Mouse (Mus musculus) MEL-GATA-1-ER (cell line): ENCODE results near the gene Atxn1.

Source experiments
- DNase-seq: peaks from one replicate; pipeline ENCODE4 v3.0.0-alpha.2; 2012; ENCODE audit warnings: low read depth; ENCODE audit errors: extremely low read depth

The Atxn1 gene

GRCm38 (mm10) chr13:45902457-45902856 is 62.4 kb downstream of the Atxn1 start:
- no peak for DNase-seq

- no peak for DNase-seq
Measured at GRCm38 (mm10) chr13:45900776-45901175, 64.0 kb downstream of the Atxn1 start.

GRCm38 (mm10) chr13:45897571-45897970 is 67.2 kb downstream of the Atxn1 start:
- DNase-seq: no peak

GRCm38 (mm10) chr13:45894760-45895159 is 70.0 kb downstream of the Atxn1 start:
- no peak for DNase-seq

- DNase-seq: no peak
Measured at GRCm38 (mm10) chr13:45894234-45894633, 70.6 kb downstream of the Atxn1 start.

- no peak for DNase-seq
Measured at GRCm38 (mm10) chr13:45891073-45891472, 73.7 kb downstream of the Atxn1 start.

GRCm38 (mm10) chr13:45888953-45889749 is 75.7 kb downstream of the Atxn1 start:
- no peak for DNase-seq

- no peak for DNase-seq
Measured at GRCm38 (mm10) chr13:45884878-45885277, 79.9 kb downstream of the Atxn1 start.

GRCm38 (mm10) chr13:45883791-45884238 is 81.0 kb downstream of the Atxn1 start:
- no peak for DNase-seq

- DNase-seq: no peak
Measured at GRCm38 (mm10) chr13:45882976-45883440, 81.8 kb downstream of the Atxn1 start.

GRCm38 (mm10) chr13:45880543-45880845 is 84.3 kb downstream of the Atxn1 start:
- DNase-seq: no peak

GRCm38 (mm10) chr13:45879746-45880542 is 84.9 kb downstream of the Atxn1 start:
- DNase-seq: no peak

- DNase-seq: no peak
Measured at GRCm38 (mm10) chr13:45876939-45877338, 87.9 kb downstream of the Atxn1 start.

GRCm38 (mm10) chr13:45876368-45876760 is 88.4 kb downstream of the Atxn1 start:
- DNase-seq: no peak

GRCm38 (mm10) chr13:45875686-45876367 is 89.0 kb downstream of the Atxn1 start:
- DNase-seq: no peak

- DNase-seq: no peak
Measured at GRCm38 (mm10) chr13:45874196-45874595, 90.6 kb downstream of the Atxn1 start.

GRCm38 (mm10) chr13:45872966-45873365 is 91.8 kb downstream of the Atxn1 start:
- no peak for DNase-seq

GRCm38 (mm10) chr13:45872041-45872746 is 92.6 kb downstream of the Atxn1 start:
- no peak for DNase-seq

- no peak for DNase-seq
Measured at GRCm38 (mm10) chr13:45871554-45871953, 93.3 kb downstream of the Atxn1 start.

GRCm38 (mm10) chr13:45868886-45869285 is 95.9 kb downstream of the Atxn1 start:
- no peak for DNase-seq

- no peak for DNase-seq
Measured at GRCm38 (mm10) chr13:45867273-45867672, 97.5 kb downstream of the Atxn1 start.
